Comparison of ENCODE assay signal across 8 mouse cellular contexts in genomic region chr9:108136225-108136624, GRCm38 (mm10). TPM values are rescaled to one million over a fixed set of nuclear protein-coding genes. Genes with fewer than 3 reads are reported as not detected.
A peak's percentile ranks its signal among the peaks of the same experiment; 100 is the strongest.
DNase-seq lines count a peak whose midpoint lies in the region; TF ChIP-seq lines count a peak whose summit lies in the region.

No protein-coding gene starts in this region.

- TF ChIP-seq CTCF in gastrocnemius, adult 2 months (IDR thresholded peaks at IDR 0.05), result peak; percentile 62
- TF ChIP-seq CTCF in spleen, adult 2 months (IDR thresholded peaks at IDR 0.05; ENCODE audit: extremely low read depth, insufficient read depth, insufficient read length, insufficient replicate concordance), result 0 out of 2 replicates have a peak, but pooled peaks have one; percentile 24

- 54% methylated on average over 1 of the region's 1 CpGs for WGBS in spleen, adult 2 months

- no peak overlapping the region for H3K27ac ChIP-seq in gastrocnemius, adult 2 months
- H3K27ac ChIP-seq in spleen, adult 2 months (ENCODE audit: insufficient read depth, low read length), result no peak overlapping the region

- intact Hi-C loops in gastrocnemius, adult 2 months (cut with DNase I), result loop anchor here (5.0 kb wide), 1 partner anchor 39 kb away; no protein-coding TSS in a partner anchor

- H3K27me3 ChIP-seq in spleen, adult 2 months (ENCODE audit: control insufficient read depth, insufficient read depth, low read length), result no peaks in the 10 kb centered on the region

- H3K4me1 ChIP-seq in spleen, adult 2 months (ENCODE audit: control insufficient read depth, insufficient read depth, insufficient read length), result no peaks in the 10 kb centered on the region

- H3K36me3 ChIP-seq in spleen, adult 2 months (ENCODE audit: control insufficient read depth, insufficient read depth, low read length), result no peaks in the 10 kb centered on the region

- no peak overlapping the region for H3K4me3 ChIP-seq in gastrocnemius, adult 2 months
- no peak overlapping the region for H3K4me3 ChIP-seq in spleen, adult 2 months (ENCODE audit: extremely low read depth, insufficient read depth, insufficient read length)

- DNase-seq in gastrocnemius, adult 2 months, result no peak
- DNase-seq in gastrocnemius, postnatal 10 days, result no peak
- peak; percentile 25 for DNase-seq in spleen, adult 12 weeks (ENCODE audit: low spot score)
- DNase-seq in spleen, postnatal 4 days (ENCODE audit: low spot score in 2 of 2), result no peak
- DNase-seq in fat pad, adult 2 months (ENCODE audit: extremely low read depth, low read depth, low spot score), result peak; percentile 51
- peak in 1 of 2 experiments; percentile 26 for DNase-seq in spleen, adult 2 months (ENCODE audit: low read depth in 1 of 2, low spot score in 2 of 2)
- no peak for DNase-seq in testis, postnatal 10 days (ENCODE audit: low spot score)
- no peak for DNase-seq in urinary bladder, adult 2 months (ENCODE audit: low spot score)

- TF ChIP-seq POLR2A in spleen, adult 2 months (IDR thresholded peaks at IDR 0.05; ENCODE audit: low read depth, low read length), result no peak

RNA-seq across cellular contexts. Expression of gene Apeh, which starts 41.8 kb away (rescaled TPM):
- 10 to 100 TPM; 30.6 to 33.4 TPM for total RNA-seq in gastrocnemius, adult 2 months (2021)
- total RNA-seq in gastrocnemius, postnatal 10 days (2021), result 10 to 100 TPM; 33.9 to 36.6 TPM
- 136 and 157 TPM in 2 replicates for polyA plus RNA-seq in spleen, adult 2 months (2012; rRNA removed)
- polyA plus RNA-seq in urinary bladder, adult 2 months (2012; rRNA removed), result 58.4 and 64.1 TPM in 2 replicates

RNA-seq across cellular contexts. Expression of gene Rnf123, which starts 53.1 kb away (rescaled TPM):
- 100 to 1,000 TPM; 128 to 157 TPM for total RNA-seq in gastrocnemius, adult 2 months (2021)
- 100 to 1,000 TPM; 153 to 172 TPM for total RNA-seq in gastrocnemius, postnatal 10 days (2021)
- 213 and 224 TPM in 2 replicates for polyA plus RNA-seq in spleen, adult 2 months (2012; rRNA removed)
- 54.6 and 60.6 TPM in 2 replicates for polyA plus RNA-seq in urinary bladder, adult 2 months (2012; rRNA removed)

RNA-seq across cellular contexts. Expression of gene Bsn, which starts 54.0 kb away (rescaled TPM):
- total RNA-seq in gastrocnemius, adult 2 months (2021), result under 1 TPM in 1 of 2 experiments, not detected in 1; 0.03 TPM
- under 1 TPM; 0.47 to 0.54 TPM for total RNA-seq in gastrocnemius, postnatal 10 days (2021)
- polyA plus RNA-seq in spleen, adult 2 months (2012; rRNA removed), result 0.57 and 0.67 TPM in 2 replicates
- polyA plus RNA-seq in urinary bladder, adult 2 months (2012; rRNA removed), result 0.41 and 0.44 TPM in 2 replicates

RNA-seq across cellular contexts. Expression of gene Mst1, which starts 56.0 kb away (rescaled TPM):
- total RNA-seq in gastrocnemius, adult 2 months (2021), result not detected
- under 1 TPM in 1 of 2 experiments, not detected in 1; 0.11 TPM for total RNA-seq in gastrocnemius, postnatal 10 days (2021)
- polyA plus RNA-seq in spleen, adult 2 months (2012; rRNA removed), result 1.5 and 1.6 TPM in 2 replicates
- polyA plus RNA-seq in urinary bladder, adult 2 months (2012; rRNA removed), result 5.6 and 6.2 TPM in 2 replicates

Comparison
In these comparisons a context has a peak if more than half of its experiments do, and no peak if none do; other contexts are left out.
1. DNase-seq: peak in spleen, adult 12 weeks (single experiment) and fat pad, adult 2 months (single experiment); none in gastrocnemius, adult 2 months (single experiment), gastrocnemius, postnatal 10 days (single experiment), spleen, postnatal 4 days (0 of 2), testis, postnatal 10 days (single experiment) and urinary bladder, adult 2 months (single experiment).